Mouse (Mus musculus): ENCODE measurements around the gene Rnf39. TPM values are rescaled to one million over a fixed set of nuclear protein-coding genes. Genes with fewer than 3 reads are reported as not detected.

The Rnf39 gene
- total and polyA plus RNA-seq, 3 experiments = not detected

DNA sequence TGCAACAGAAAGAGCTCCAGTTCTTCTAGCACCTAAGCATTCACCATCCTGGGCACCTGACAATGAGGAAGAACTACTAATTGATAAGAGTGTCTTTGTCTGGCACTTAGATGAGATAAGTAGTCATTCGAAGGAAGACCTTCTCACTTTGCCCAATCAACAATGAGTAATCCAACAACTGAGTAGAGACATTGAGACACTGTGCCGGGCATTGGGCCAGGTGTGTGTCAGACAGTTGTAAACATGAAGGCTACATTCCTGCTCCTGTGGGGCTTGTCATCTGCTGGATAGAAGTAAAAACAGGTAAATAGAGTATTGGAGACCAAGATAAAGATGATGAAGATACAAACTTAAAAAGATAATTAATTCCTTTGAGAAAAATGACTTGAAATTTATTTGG lies 4.7 kb upstream of the Rnf39 start:
- H3K27me3 ChIP-seq (replicated peaks) = no peaks in the 10 kb centered on the region

DNA sequence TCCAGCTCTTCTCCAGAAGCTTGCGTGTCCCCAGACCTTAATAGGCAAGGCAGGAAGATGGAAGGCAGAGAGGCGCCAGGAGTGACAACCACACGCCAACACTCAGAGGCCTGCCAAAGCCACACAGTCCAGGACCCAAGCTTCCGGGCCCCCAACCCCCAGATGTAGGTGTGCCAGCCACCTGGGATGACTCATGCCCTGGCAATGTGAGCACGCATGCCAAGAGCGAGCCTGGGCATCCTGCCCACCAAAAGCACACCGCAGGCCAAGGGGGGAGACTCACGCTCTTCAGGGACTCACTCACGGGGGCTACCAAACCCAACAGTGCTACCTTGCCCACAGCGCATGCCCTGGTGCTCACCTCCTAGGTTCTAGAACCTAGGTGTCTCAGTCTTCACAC lies 327 bp upstream of the Rnf39 start:
- in situ Hi-C loops (cut with MboI; ENCODE audit: low pct_ligation_motif_present, low pct_unique_long_range_greater_than_20kb, low sequenced_read_pairs) = no loop called here
- DNase-seq (ENCODE audit: extremely low read depth) = no peak
- H3K4me3 ChIP-seq (replicated peaks in 1 of 3; ENCODE audit: low read depth in 2 of 3, low read length in 2 of 3, poor library complexity in 1 of 3) = no peak overlapping the region

More for the DNA sequence above, 4.7 kb upstream of the Rnf39 start:
- no peaks in the 10 kb centered on the region for H3K79me2 ChIP-seq (replicated peaks; ENCODE audit: control insufficient read depth, extremely low read depth, insufficient read depth, poor library complexity, severe bottlenecking)
- H3K36me3 ChIP-seq (replicated peaks in 1 of 2; ENCODE audit: control insufficient read depth in 1 of 2, insufficient read depth in 1 of 2, low read length in 1 of 2) = no peaks in the 10 kb centered on the region
- H3K9ac ChIP-seq (ENCODE audit: insufficient read depth, low read depth) = peak overlapping the region; percentile 48; the same call in 1 of the 2 replicates
- H3K9me3 ChIP-seq (replicated peaks; ENCODE audit: low read length) = no peaks in the 10 kb centered on the region
- dilution Hi-C loops (cut with MboI; ENCODE audit: extremely low pct_ligation_motif_present, extremely low pct_unique_long_range_greater_than_20kb, low sequenced_read_pairs) (no loop called here), in situ Hi-C loops (cut with MboI; ENCODE audit: low pct_ligation_motif_present, low pct_unique_long_range_greater_than_20kb, low sequenced_read_pairs) (no loop called here)
- H3K4me1 ChIP-seq (ENCODE audit: control insufficient read depth in 1 of 2, insufficient read depth in 2 of 2) = peaks cover 9% of the 10 kb centered on the region in 2 experiments
- peak overlapping the region; percentile 9; the same call in 1 of the 2 replicates for H3K4me2 ChIP-seq (ENCODE audit: insufficient read depth, low read depth, poor library complexity, severe bottlenecking)
- DNase-seq (ENCODE audit: extremely low read depth) = no peak
- no peak overlapping the region for H3K27ac ChIP-seq (ENCODE audit: insufficient read depth, low read depth)
- no peak overlapping the region for H3K4me3 ChIP-seq (replicated peaks in 1 of 3; ENCODE audit: low read depth in 2 of 3, low read length in 2 of 3, poor library complexity in 1 of 3)
- TF ChIP-seq NELFE (IDR thresholded peaks at IDR 0.05; ENCODE audit: low read depth, low read length) = no peak
- no peak for TF ChIP-seq PAX5 (IDR thresholded peaks at IDR 0.05; ENCODE audit: low read length)
- no peak for TF ChIP-seq POLR2AphosphoS2 (IDR thresholded peaks at IDR 0.05; ENCODE audit: low read depth, low read length)
- TF ChIP-seq UBTF (IDR thresholded peaks at IDR 0.05; ENCODE audit: low read depth, low read length) = no peak
- no peak for TF ChIP-seq POLR2A (IDR thresholded peaks at IDR 0.05; ENCODE audit: low read depth, low read length)
- no peak for TF ChIP-seq RAD21 (IDR thresholded peaks at IDR 0.05; ENCODE audit: low read depth, low read length)
- TF ChIP-seq MEF2A (IDR thresholded peaks at IDR 0.05; ENCODE audit: borderline replicate concordance, low read depth, low read length) = no peak
- TF ChIP-seq SMC3 (IDR thresholded peaks at IDR 0.05; ENCODE audit: low read depth, low read length) = no peak
- no peak for TF ChIP-seq BHLHE40 (IDR thresholded peaks at IDR 0.05; ENCODE audit: low read depth, low read length)
- TF ChIP-seq JUN (IDR thresholded peaks at IDR 0.05; ENCODE audit: insufficient read depth, low read depth, low read length) = no peak
- TF ChIP-seq JUND (conservative IDR thresholded peaks at IDR 0.05; ENCODE audit: low read depth, low read length) = no peak
- TF ChIP-seq USF2 (conservative IDR thresholded peaks at IDR 0.05; ENCODE audit: low read depth, low read length) = no peak
- TF ChIP-seq HCFC1 (IDR thresholded peaks at IDR 0.05; ENCODE audit: low read depth, low read length) = no peak
- TF ChIP-seq E2F4 (IDR thresholded peaks at IDR 0.05; ENCODE audit: insufficient replicate concordance, low read depth, low read length) = no peak
- no peak for TF ChIP-seq ZNF384 (IDR thresholded peaks at IDR 0.05; ENCODE audit: low read depth, low read length)
- TF ChIP-seq ZC3H11A (IDR thresholded peaks at IDR 0.05; ENCODE audit: low read depth, low read length) = no peak
- no peak for TF ChIP-seq EP300 (IDR thresholded peaks at IDR 0.05; ENCODE audit: low read length)
- TF ChIP-seq KAT2A (IDR thresholded peaks at IDR 0.05; ENCODE audit: insufficient replicate concordance, low read length) = no peak

More for the DNA sequence above, 327 bp upstream of the Rnf39 start:
- Histone ChIP-seq H3K4me1 (ENCODE audit: control insufficient read depth in 1 of 2, insufficient read depth in 2 of 2) (peaks cover 5 to 9% of the 10 kb centered on the region in 2 experiments), H3K27ac (ENCODE audit: insufficient read depth, low read depth) (no peak overlapping the region), H3K79me2 (replicated peaks; ENCODE audit: control insufficient read depth, extremely low read depth, insufficient read depth, poor library complexity, severe bottlenecking) (no peaks in the 10 kb centered on the region), H3K36me3 (replicated peaks in 1 of 2; ENCODE audit: control insufficient read depth in 1 of 2, insufficient read depth in 1 of 2, low read length in 1 of 2) (peaks cover 0 to 7% of the 10 kb centered on the region in 2 experiments), H3K9ac (ENCODE audit: insufficient read depth, low read depth) (no peak overlapping the region), H3K9me3 (replicated peaks; ENCODE audit: low read length) (no peaks in the 10 kb centered on the region), H3K27me3 (replicated peaks) (no peaks in the 10 kb centered on the region), H3K4me2 (ENCODE audit: insufficient read depth, low read depth, poor library complexity, severe bottlenecking) (no peak overlapping the region)
- dilution Hi-C loops (cut with MboI; ENCODE audit: extremely low pct_ligation_motif_present, extremely low pct_unique_long_range_greater_than_20kb, low sequenced_read_pairs) = no loop called here
- no peak for TF ChIP-seq TBP (conservative IDR thresholded peaks at IDR 0.05; ENCODE audit: low read depth, low read length)
- TF ChIP-seq ELF1 (IDR thresholded peaks at IDR 0.05; ENCODE audit: low read depth, low read length) = no peak
- TF ChIP-seq PAX5 (IDR thresholded peaks at IDR 0.05; ENCODE audit: low read length) = no peak
- TF ChIP-seq MYC (IDR thresholded peaks at IDR 0.05; ENCODE audit: low read depth, low read length) = no peak
- no peak for TF ChIP-seq NRF1 (IDR thresholded peaks at IDR 0.05; ENCODE audit: low read depth, low read length)
- TF ChIP-seq POLR2AphosphoS2 (IDR thresholded peaks at IDR 0.05; ENCODE audit: low read depth, low read length) = no peak

Data from CH12.LX (cell line).